Mouse (Mus musculus) midbrain, embryonic 16.5 days (tissue): ENCODE measurements around the gene Wfs1. TPM values are rescaled to one million over a fixed set of nuclear protein-coding genes. Genes with fewer than 3 reads are reported as not detected.

Experiments used
- ATAC-seq: fragments of 200-750 bp; cut with Nextera tagmentation; 2 replicates; pipeline ENCODE4 v1.8.0; 2017; ENCODE audit warnings: moderate TSS enrichment
- H3K27ac ChIP-seq: fragments of 300-500 bp; sonication (generic); 2 replicates; pipeline ENCODE4 v1.5.1; 2014; ENCODE audit warnings: mild to moderate bottlenecking, low read length, mixed read lengths
- H3K27me3 ChIP-seq: fragments of 300-500 bp; sonication (generic); 2 replicates; pipeline ENCODE4 v1.6.1; 2014; ENCODE audit warnings: low read depth, low read length, mixed read lengths; ENCODE audit not compliant: control insufficient read depth, insufficient read depth
- H3K36me3 ChIP-seq: fragments of 300-500 bp; sonication (generic); 2 replicates; pipeline ENCODE4 v1.6.1; 2014; ENCODE audit warnings: mild to moderate bottlenecking, low read length, moderate library complexity, mixed read lengths; ENCODE audit not compliant: control insufficient read depth, insufficient read depth
- H3K4me1 ChIP-seq: fragments of 300-500 bp; sonication (generic); 2 replicates; pipeline ENCODE4 v1.6.1; 2014; ENCODE audit warnings: mild to moderate bottlenecking, low read length, mixed read lengths; ENCODE audit not compliant: control insufficient read depth, insufficient read depth
- H3K4me2 ChIP-seq: fragments of 300-500 bp; sonication (generic); 2 replicates; pipeline ENCODE4 v1.6.1; 2014; ENCODE audit warnings: mild to moderate bottlenecking, low read length, mixed read lengths
- H3K4me3 ChIP-seq: fragments of 300-500 bp; sonication (generic); 2 replicates; pipeline ENCODE4 v1.5.1; 2014; ENCODE audit warnings: low read depth, mild to moderate bottlenecking, low read length, moderate library complexity, mixed read lengths
- H3K9ac ChIP-seq: fragments of 300-500 bp; sonication (generic); 2 replicates; pipeline ENCODE4 v1.6.1; 2014; ENCODE audit warnings: low read depth, low read length, mixed read lengths
- H3K9me3 ChIP-seq: fragments of 300-500 bp; sonication (generic); replicated peaks from 2 replicates; pipeline ENCODE4 v1.6.1; 2014; ENCODE audit warnings: mild to moderate bottlenecking, low read length, mixed read lengths; ENCODE audit not compliant: control insufficient read depth, poor library complexity, severe bottlenecking
- WGBS: fragments of 180-500 bp; shearing (Covaris S2); extraction: QIAGEN DNeasy Blood & Tissue Kit; methylation state at CpG from one replicate; pipeline ENCODE4 v1.1.7; 2014; 5-methylcytosine and 5-hydroxymethylcytosine counted together
- polyA plus RNA-seq: library from polyadenylated mRNA; unstranded; fragments of >200 nt; fragmentation: Nextera tagmentation; extraction: Ambion mirVana; gene quantifications from 2 replicates; pipeline ENCODE4 v1.2.1, GENCODE M21; 2015

The Wfs1 gene
- polyA plus RNA-seq, 1 experiment from 2014 or later, result 11.1 TPM

GRCm38 (mm10) chr5:36929376-36929775 is 59.6 kb downstream of the Wfs1 start:
- H3K36me3 ChIP-seq, result peaks cover 20% of the 10 kb centered on the region
- no peak overlapping the region for H3K9ac ChIP-seq
- no peak for ATAC-seq
- WGBS, result 84% methylated on average over 3 of the region's 3 CpGs
- no peak overlapping the region for H3K27ac ChIP-seq
- no peaks in the 10 kb centered on the region for H3K4me1 ChIP-seq
- no peak overlapping the region for H3K4me3 ChIP-seq
- no peaks in the 10 kb centered on the region for H3K27me3 ChIP-seq
- no peak overlapping the region for H3K4me2 ChIP-seq
- H3K9me3 ChIP-seq, result no peaks in the 10 kb centered on the region

DNA sequence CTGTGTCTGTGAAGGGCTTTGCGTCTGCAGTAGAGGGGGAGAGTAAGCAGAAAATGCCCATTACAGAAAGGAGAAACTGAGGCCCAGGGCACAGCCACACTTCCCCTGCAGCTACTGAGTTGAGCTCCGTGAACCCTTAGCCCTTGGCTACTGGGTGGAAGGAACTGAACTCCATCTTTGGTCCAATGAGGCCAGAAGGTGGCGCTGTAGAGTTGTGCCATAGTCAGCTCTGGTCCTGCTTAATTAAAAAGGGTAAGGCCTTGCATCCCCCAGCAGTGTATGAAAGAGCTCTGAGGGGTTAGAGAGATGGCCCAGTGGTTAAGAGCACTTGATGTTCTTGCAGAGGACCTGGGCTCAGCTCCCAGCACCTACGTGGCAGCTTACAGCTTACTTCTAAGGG is 60.3 kb downstream of the Wfs1 start:
- Histone ChIP-seq H3K4me1 (peaks cover 5% of the 10 kb centered on the region), H3K4me2 (no peak overlapping the region), H3K27ac (no peak overlapping the region), H3K4me3 (no peak overlapping the region), H3K9me3 (no peaks in the 10 kb centered on the region), H3K36me3 (peaks cover 20% of the 10 kb centered on the region), H3K9ac (no peak overlapping the region), H3K27me3 (no peaks in the 10 kb centered on the region)
- WGBS, result 53% methylated on average over 4 of the region's 4 CpGs
- no peak for ATAC-seq

DNA sequence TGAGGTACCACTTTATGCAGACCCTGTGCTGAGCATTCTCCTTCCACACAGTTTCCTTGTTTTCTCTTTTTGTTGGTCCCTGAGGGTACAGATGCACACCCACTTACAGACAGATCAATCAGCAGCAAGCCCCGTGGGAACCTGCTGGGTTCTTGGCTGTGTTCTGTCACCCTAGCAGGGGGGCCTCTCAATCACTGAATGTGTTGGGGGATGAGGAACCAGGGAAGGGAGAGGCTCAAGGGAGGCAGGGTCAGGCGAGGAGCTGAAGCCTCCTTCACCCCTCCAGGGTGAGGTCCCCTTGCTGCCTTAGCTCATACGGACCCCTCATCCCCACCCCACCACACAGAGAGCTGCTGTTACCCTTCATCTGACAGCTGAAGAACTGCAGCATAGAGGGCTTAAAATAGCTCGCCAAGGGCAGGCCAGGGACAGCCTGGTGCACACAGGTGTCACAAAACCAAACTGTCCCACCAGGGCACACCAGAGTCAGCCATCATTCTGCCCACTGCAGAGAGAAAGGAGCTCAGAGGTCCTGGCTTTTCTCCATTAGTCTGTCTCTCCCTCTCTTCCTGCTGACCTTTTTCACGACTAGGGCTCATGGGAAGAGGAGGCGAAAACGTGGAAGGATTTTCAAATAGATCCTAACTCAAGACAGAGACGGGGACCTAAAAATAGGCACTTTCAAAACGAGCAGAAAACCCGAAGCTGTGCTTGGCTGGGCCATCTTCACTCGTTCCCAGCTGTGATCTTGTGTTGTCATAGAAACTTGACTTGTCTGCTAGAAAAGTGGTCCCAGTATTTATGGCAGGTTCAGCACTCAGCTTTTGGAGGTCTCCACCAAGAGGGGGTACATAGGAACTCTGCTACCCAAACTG is 64.9 kb downstream of the Wfs1 start:
- Histone ChIP-seq H3K9me3 (no peaks in the 10 kb centered on the region), H3K4me1 (peaks cover 8% of the 10 kb centered on the region), H3K36me3 (peaks cover 16% of the 10 kb centered on the region), H3K27ac (peak overlapping the region; percentile 80), H3K4me2 (no peak overlapping the region; the same call in 1 of the 2 replicates), H3K9ac (no peak overlapping the region), H3K4me3 (no peak overlapping the region), H3K27me3 (no peaks in the 10 kb centered on the region)
- WGBS, result 36% methylated on average over 11 of the region's 11 CpGs
- 0 out of 2 replicates have a peak, but pooled peaks have one; percentile 22 for ATAC-seq

DNA sequence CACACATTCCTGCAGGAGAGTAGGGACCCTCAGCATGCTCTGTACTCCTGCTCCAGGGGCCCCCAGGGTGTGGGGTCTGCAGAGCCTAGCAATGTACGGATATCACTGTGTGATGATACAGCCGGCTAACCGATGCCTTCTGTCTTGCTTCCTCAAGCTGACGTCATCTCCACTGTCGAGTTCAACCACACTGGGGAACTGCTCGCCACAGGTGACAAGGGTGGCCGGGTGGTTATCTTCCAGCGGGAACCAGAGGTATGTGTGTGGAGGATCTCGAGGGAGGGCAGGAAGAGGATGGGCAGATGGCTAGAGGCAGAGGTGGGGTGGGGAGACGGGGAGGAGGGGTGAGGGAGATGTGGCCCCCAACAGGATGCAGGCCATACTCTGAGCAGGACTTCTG is 66.2 kb downstream of the Wfs1 start:
- 83% methylated on average over 10 of the region's 10 CpGs for WGBS
- Histone ChIP-seq H3K4me1 (peaks cover 12% of the 10 kb centered on the region), H3K27me3 (no peaks in the 10 kb centered on the region), H3K4me3 (no peak overlapping the region), H3K9me3 (no peaks in the 10 kb centered on the region), H3K27ac (no peak overlapping the region; the same call in 1 of the 2 replicates), H3K4me2 (no peak overlapping the region), H3K9ac (no peak overlapping the region), H3K36me3 (peaks cover 4% of the 10 kb centered on the region)
- no peak for ATAC-seq

- H3K36me3 ChIP-seq, result no peaks in the 10 kb centered on the region
- no peaks in the 10 kb centered on the region for H3K27me3 ChIP-seq
- H3K9ac ChIP-seq, result no peak overlapping the region
- ATAC-seq, result no peak
- WGBS, result 85% methylated on average over 1 of the region's 1 CpGs
- no peaks in the 10 kb centered on the region for H3K9me3 ChIP-seq
- H3K27ac ChIP-seq, result no peak overlapping the region
- no peak overlapping the region for H3K4me2 ChIP-seq
- no peak overlapping the region for H3K4me3 ChIP-seq
- H3K4me1 ChIP-seq, result peaks cover 12% of the 10 kb centered on the region
These were observed 67.1 kb downstream of the Wfs1 start for GRCm38 (mm10) chr5:36921871-36922270.

GRCm38 (mm10) chr5:36920072-36920471 is 68.9 kb downstream of the Wfs1 start:
- ATAC-seq, result no peak
- WGBS, result 35% methylated on average over 1 of the region's 1 CpGs
- no peaks in the 10 kb centered on the region for H3K27me3 ChIP-seq
- peaks cover 12% of the 10 kb centered on the region for H3K4me1 ChIP-seq
- H3K4me3 ChIP-seq, result no peak overlapping the region
- no peak overlapping the region for H3K27ac ChIP-seq
- no peaks in the 10 kb centered on the region for H3K36me3 ChIP-seq
- no peak overlapping the region for H3K4me2 ChIP-seq
- H3K9ac ChIP-seq, result no peak overlapping the region
- no peaks in the 10 kb centered on the region for H3K9me3 ChIP-seq

GRCm38 (mm10) chr5:36918016-36918415 is 71.0 kb downstream of the Wfs1 start:
- Histone ChIP-seq H3K36me3 (no peaks in the 10 kb centered on the region), H3K4me3 (no peak overlapping the region), H3K27me3 (no peaks in the 10 kb centered on the region), H3K4me2 (no peak overlapping the region), H3K4me1 (peaks cover 4% of the 10 kb centered on the region; the same call in 1 of the 2 replicates), H3K27ac (no peak overlapping the region), H3K9me3 (no peaks in the 10 kb centered on the region), H3K9ac (no peak overlapping the region)
- WGBS, result 79% methylated on average over 7 of the region's 7 CpGs
- no peak for ATAC-seq

DNA sequence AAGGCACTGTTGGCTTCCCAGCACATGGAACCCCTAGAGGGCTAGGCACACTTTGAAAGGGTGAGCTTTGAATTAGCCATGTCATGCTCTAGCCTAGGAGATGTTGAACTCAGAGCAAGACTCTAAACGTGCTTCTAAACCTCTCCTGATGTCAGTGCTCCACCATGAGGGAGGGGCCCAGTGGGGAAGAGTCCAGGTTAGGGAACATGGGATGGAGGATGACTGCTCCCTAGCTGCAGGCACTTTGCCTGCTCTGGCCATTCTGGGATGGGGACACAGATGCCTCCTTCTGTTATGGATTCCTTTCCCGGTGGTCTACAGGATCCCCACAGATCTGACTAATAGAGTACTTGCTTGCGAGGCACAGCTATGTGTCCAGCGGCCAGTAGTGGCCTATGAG is 71.8 kb downstream of the Wfs1 start:
- Histone ChIP-seq H3K9ac (no peak overlapping the region), H3K4me1 (peaks cover 4% of the 10 kb centered on the region; the same call in 1 of the 2 replicates), H3K4me2 (no peak overlapping the region), H3K27me3 (no peaks in the 10 kb centered on the region), H3K4me3 (no peak overlapping the region), H3K9me3 (no peaks in the 10 kb centered on the region), H3K27ac (no peak overlapping the region), H3K36me3 (no peaks in the 10 kb centered on the region)
- ATAC-seq, result no peak
- WGBS, result 87% methylated on average over 4 of the region's 4 CpGs

DNA sequence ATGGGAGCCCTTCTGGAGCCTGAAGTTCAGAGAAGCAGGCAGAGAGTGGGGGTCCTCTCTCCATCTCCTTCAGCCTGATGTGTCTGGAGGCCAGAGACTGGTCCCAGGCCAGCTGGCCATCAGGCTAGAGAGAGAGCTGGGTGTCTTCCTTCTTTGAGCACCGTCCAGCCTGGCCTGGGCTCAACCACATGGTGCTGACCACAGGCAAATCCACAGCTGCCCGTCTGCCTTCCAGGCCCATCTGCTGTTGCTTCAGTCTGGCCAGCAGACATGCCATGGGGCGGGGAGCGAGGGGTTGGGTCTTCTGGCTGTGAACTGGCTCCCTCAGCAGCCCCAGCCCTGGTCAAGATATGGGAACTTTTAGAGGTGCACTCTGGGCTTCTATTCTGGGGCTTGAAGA is 72.4 kb downstream of the Wfs1 start:
- Histone ChIP-seq H3K4me3 (no peak overlapping the region), H3K36me3 (no peaks in the 10 kb centered on the region), H3K4me2 (no peak overlapping the region), H3K27me3 (no peaks in the 10 kb centered on the region), H3K4me1 (peaks cover 4% of the 10 kb centered on the region; the same call in 1 of the 2 replicates), H3K9ac (no peak overlapping the region), H3K9me3 (no peaks in the 10 kb centered on the region), H3K27ac (no peak overlapping the region)
- ATAC-seq, result no peak
- 85% methylated on average over 4 of the region's 4 CpGs for WGBS
